ENCODE assay signal across 13 mouse cellular contexts in the genomic region with DNA sequence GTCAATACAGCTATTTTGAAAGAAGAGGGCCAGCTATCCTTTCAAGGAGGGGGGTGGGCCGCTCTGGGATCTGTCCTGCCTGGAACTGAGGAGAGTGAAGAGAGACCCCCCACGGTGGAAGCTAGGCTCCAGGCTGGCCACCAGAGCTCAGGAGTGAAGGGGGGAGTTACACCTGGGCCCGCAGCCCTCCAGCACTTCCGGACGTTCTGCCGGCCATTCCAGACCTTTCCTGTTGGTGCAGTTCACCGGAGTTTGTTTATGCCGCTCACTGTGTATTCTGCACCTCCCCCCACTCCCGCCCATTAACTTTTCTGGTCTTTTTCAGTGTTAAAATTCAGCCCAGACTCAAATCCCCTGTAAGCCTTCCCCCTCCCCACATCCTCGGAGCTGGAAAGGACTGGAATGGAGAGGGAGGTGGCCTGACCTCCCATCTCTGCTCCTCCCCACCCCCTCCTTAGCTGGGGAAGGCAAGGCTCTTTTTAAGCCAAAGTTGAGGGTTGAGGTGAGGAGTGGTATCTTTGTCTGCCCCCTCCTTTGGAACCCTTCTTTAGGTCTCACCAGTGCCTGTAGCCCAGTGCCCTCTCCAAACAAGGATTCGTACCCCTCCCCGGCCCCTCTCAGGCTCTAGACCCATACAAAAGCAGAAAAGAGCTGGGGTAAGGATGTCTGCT. TPM values are rescaled to one million over a fixed set of nuclear protein-coding genes. Genes with fewer than 3 reads are reported as not detected.
DNase-seq lines count a peak whose midpoint lies in the region; ATAC-seq and TF ChIP-seq lines count a peak whose summit lies in the region.
"Had no signal": no experiment of that assay in that cellular context is flagged by ENCODE, and none has a peak within 500 bp of the region (broad histone marks: within the 10 kb centered on the region; RNA-seq: fewer than 3 reads in every experiment).

No protein-coding gene starts in this region.

- no peaks in the 10 kb centered on the region for H3K36me3 ChIP-seq in intestine, embryonic 14.5 days (ENCODE audit: control insufficient read depth, insufficient read depth, low read length)
- H3K36me3 ChIP-seq in intestine, postnatal 0 days (ENCODE audit: control insufficient read depth, insufficient read depth), result no peaks in the 10 kb centered on the region
- H3K36me3 ChIP-seq in kidney, postnatal 0 days (ENCODE audit: insufficient read depth, low read length), result no peaks in the 10 kb centered on the region
- no peaks in the 10 kb centered on the region for H3K36me3 ChIP-seq in liver, embryonic 13.5 days
- H3K36me3 ChIP-seq in hindbrain, embryonic 16.5 days (ENCODE audit: control insufficient read depth, insufficient read depth, low read length), result no peaks in the 10 kb centered on the region

- H3K27ac ChIP-seq in intestine, embryonic 14.5 days (ENCODE audit: low read depth), result no peak overlapping the region
- H3K27ac ChIP-seq in intestine, postnatal 0 days (ENCODE audit: low read depth, low read length), result no peak overlapping the region
- H3K27ac ChIP-seq in kidney, postnatal 0 days, result 0 out of 2 replicates have a peak overlapping the region, but pooled peaks have one; percentile 31
- H3K27ac ChIP-seq in liver, embryonic 13.5 days, result no peak overlapping the region; the same call in 1 of the 2 replicates
- H3K27ac ChIP-seq in hindbrain, embryonic 16.5 days (ENCODE audit: low read depth, low read length), result no peak overlapping the region

- no peak for ATAC-seq in intestine, embryonic 14.5 days (replicated peaks; ENCODE audit: low FRiP score, low TSS enrichment, low read depth)
- no peak for ATAC-seq in intestine, postnatal 0 days
- ATAC-seq in kidney, postnatal 0 days (replicated peaks; ENCODE audit: low FRiP score, low read depth), result peak; percentile 59
- peak; percentile 29; the same call in 1 of the 2 replicates for ATAC-seq in liver, embryonic 13.5 days (ENCODE audit: low read depth)
- ATAC-seq in hindbrain, embryonic 16.5 days, result no peak
- ATAC-seq: inflammation-experienced regulatory T-cells, adult 6 months; lung, postnatal 0 days had no signal

- 0 out of 2 replicates have a peak, but pooled peaks cover 3% of the 10 kb centered on the region for H3K27me3 ChIP-seq in intestine, embryonic 14.5 days (replicated peaks; ENCODE audit: control insufficient read depth, insufficient read depth, low read length)
- no peaks in the 10 kb centered on the region for H3K27me3 ChIP-seq in intestine, postnatal 0 days (replicated peaks; ENCODE audit: control insufficient read depth, insufficient read depth, low read length)
- H3K27me3 ChIP-seq in kidney, postnatal 0 days (ENCODE audit: insufficient read depth, low read length), result no peaks in the 10 kb centered on the region
- no peaks in the 10 kb centered on the region; the same call in 1 of the 2 replicates for H3K27me3 ChIP-seq in liver, embryonic 13.5 days
- no peaks in the 10 kb centered on the region for H3K27me3 ChIP-seq in hindbrain, embryonic 16.5 days (replicated peaks; ENCODE audit: control insufficient read depth, insufficient read depth, low read length)

- H3K4me2 ChIP-seq in intestine, embryonic 14.5 days (ENCODE audit: low read length), result 0 out of 2 replicates have a peak overlapping the region, but pooled peaks have one; percentile 18
- no peak overlapping the region for H3K4me2 ChIP-seq in intestine, postnatal 0 days (replicated peaks; ENCODE audit: low read depth)
- no peak overlapping the region for H3K4me2 ChIP-seq in kidney, postnatal 0 days (ENCODE audit: low read length)
- no peak overlapping the region for H3K4me2 ChIP-seq in liver, embryonic 13.5 days
- H3K4me2 ChIP-seq in hindbrain, embryonic 16.5 days (ENCODE audit: low read length), result no peak overlapping the region

- no peak overlapping the region for H3K9ac ChIP-seq in intestine, embryonic 14.5 days (ENCODE audit: low read length)
- no peak overlapping the region for H3K9ac ChIP-seq in intestine, postnatal 0 days (ENCODE audit: low read depth, low read length)
- no peak overlapping the region for H3K9ac ChIP-seq in kidney, postnatal 0 days (ENCODE audit: low read depth, low read length)
- no peak overlapping the region for H3K9ac ChIP-seq in liver, embryonic 13.5 days
- no peak overlapping the region for H3K9ac ChIP-seq in hindbrain, embryonic 16.5 days (ENCODE audit: low read depth, low read length)
- H3K9ac ChIP-seq: forebrain, postnatal 0 days had no signal

- no peak overlapping the region for H3K4me3 ChIP-seq in intestine, embryonic 14.5 days (ENCODE audit: low read depth, low read length)
- H3K4me3 ChIP-seq in intestine, postnatal 0 days (ENCODE audit: low read depth, low read length), result no peak overlapping the region
- no peak overlapping the region for H3K4me3 ChIP-seq in kidney, postnatal 0 days (replicated peaks; ENCODE audit: low read depth, low read length)
- H3K4me3 ChIP-seq in liver, embryonic 13.5 days (replicated peaks), result no peak overlapping the region
- H3K4me3 ChIP-seq in hindbrain, embryonic 16.5 days (ENCODE audit: low read length), result no peak overlapping the region

- DNase-seq in intestine, embryonic 14.5 days (ENCODE audit: low spot score), result no peak
- DNase-seq in embryo, embryonic 11 days, result peak; percentile 10
- no peak for DNase-seq in kidney, postnatal 0 days (ENCODE audit: low spot score)
- DNase-seq in liver, embryonic 13.5 days, result no peak
- DNase-seq in adrenal gland, postnatal 25 days, result no peak
- no peak for DNase-seq in thymus, postnatal 14 days
- DNase-seq: adrenal gland, adult 8-10 months; forebrain, postnatal 0 days; heart, postnatal 14 days had no signal

- no peak for TF ChIP-seq CTCF in intestine, postnatal 0 days (IDR thresholded peaks at IDR 0.05; ENCODE audit: low read depth)
- no peak for TF ChIP-seq CTCF in kidney, postnatal 0 days (IDR thresholded peaks at IDR 0.05; ENCODE audit: low read depth)

- WGBS in intestine, embryonic 14.5 days, result 28% methylated on average over 12 of the region's 12 CpGs
- 41% methylated on average over 12 of the region's 12 CpGs for WGBS in intestine, postnatal 0 days
- WGBS in kidney, postnatal 0 days, result 40% methylated on average over 12 of the region's 12 CpGs
- 49% methylated on average over 12 of the region's 12 CpGs for WGBS in liver, embryonic 13.5 days (ENCODE audit: insufficient replicate concordance)
- 49% methylated on average over 12 of the region's 12 CpGs for WGBS in hindbrain, embryonic 16.5 days

- H3K4me1 ChIP-seq in intestine, embryonic 14.5 days (replicated peaks; ENCODE audit: control insufficient read depth, insufficient read depth, low read length), result peaks cover 6% of the 10 kb centered on the region
- no peaks in the 10 kb centered on the region for H3K4me1 ChIP-seq in intestine, postnatal 0 days (replicated peaks; ENCODE audit: control insufficient read depth, insufficient read depth, low read length)
- H3K4me1 ChIP-seq in kidney, postnatal 0 days (replicated peaks; ENCODE audit: insufficient read depth, low read length), result no peaks in the 10 kb centered on the region
- 0 out of 2 replicates have a peak, but pooled peaks cover 3% of the 10 kb centered on the region for H3K4me1 ChIP-seq in liver, embryonic 13.5 days (replicated peaks)
- no peaks in the 10 kb centered on the region for H3K4me1 ChIP-seq in hindbrain, embryonic 16.5 days (ENCODE audit: control insufficient read depth, insufficient read depth, low read depth, low read length)

- H3K9me3 ChIP-seq in intestine, embryonic 14.5 days (ENCODE audit: control insufficient read depth, low read length), result no peaks in the 10 kb centered on the region
- no peaks in the 10 kb centered on the region for H3K9me3 ChIP-seq in intestine, postnatal 0 days (ENCODE audit: control insufficient read depth)
- no peaks in the 10 kb centered on the region for H3K9me3 ChIP-seq in kidney, postnatal 0 days (replicated peaks; ENCODE audit: low read length)
- no peaks in the 10 kb centered on the region for H3K9me3 ChIP-seq in liver, embryonic 13.5 days (replicated peaks)
- no peaks in the 10 kb centered on the region for H3K9me3 ChIP-seq in hindbrain, embryonic 16.5 days (ENCODE audit: control insufficient read depth, low read length)

RNA-seq across cellular contexts. Expression of gene Dusp9, which starts 44.6 kb away (rescaled TPM):
- 4.6 and 4.9 TPM in 2 replicates for polyA plus RNA-seq in intestine, embryonic 14.5 days (2014; fragmentation: Nextera tagmentation; extraction: Ambion mirVana)
- 2.2 and 2.7 TPM in 2 replicates for polyA plus RNA-seq in intestine, postnatal 0 days (2015; fragmentation: Nextera tagmentation; extraction: Ambion mirVana)
- 23.5 and 25.0 TPM in 2 replicates for polyA plus RNA-seq in kidney, postnatal 0 days (2015; fragmentation: Nextera tagmentation; extraction: Ambion mirVana)
- polyA plus RNA-seq in liver, embryonic 13.5 days (2015; fragmentation: Nextera tagmentation; extraction: Ambion mirVana), result 36.2 and 36.4 TPM in 2 replicates
- polyA plus RNA-seq in hindbrain, embryonic 16.5 days (2015; fragmentation: Nextera tagmentation; extraction: Ambion mirVana), result 0.67 and 0.84 TPM in 2 replicates
- 0.33 and 0.88 TPM in 2 replicates for total RNA-seq in adrenal gland, postnatal 25 days (2021)
- total RNA-seq: heart, postnatal 14 days had no signal

Comparison
In these comparisons a context has a peak if more than half of its experiments do, and no peak if none do; other contexts are left out.
1. ATAC-seq: peak in kidney, postnatal 0 days (single experiment) and liver, embryonic 13.5 days (single experiment); none in intestine, embryonic 14.5 days (single experiment), intestine, postnatal 0 days (single experiment) and hindbrain, embryonic 16.5 days (single experiment).